Mouse (Mus musculus) intestine, embryonic 14.5 days (tissue): ENCODE data around the gene Pck1. TPM values are rescaled to one million over a fixed set of nuclear protein-coding genes. Genes with fewer than 3 reads are reported as not detected.
"Not testable (repeated sequence)": the region's sequence is repeated elsewhere in the genome, so short reads cannot be mapped to it uniquely, and the experiment has no call there.

Experiments
- ATAC-seq: fragments of 200-750 bp; cut with Nextera tagmentation; replicated peaks from 2 replicates; pipeline ENCODE4 v1.8.0; 2017; ENCODE audit warnings: low read depth, moderate number of reproducible peaks, moderate TSS enrichment, moderate library complexity; ENCODE audit not compliant: low FRiP score, low TSS enrichment
- DNase-seq: peaks from one replicate; pipeline ENCODE4 v3.0.0-alpha.2; 2018; ENCODE audit warnings: low spot score
- H3K27ac ChIP-seq: fragments of 300-500 bp; sonication (generic); 2 replicates; pipeline ENCODE4 v1.5.1; 2014; ENCODE audit warnings: low read depth, mild to moderate bottlenecking, control low read depth
- H3K27me3 ChIP-seq: fragments of 300-500 bp; sonication (generic); replicated peaks from 2 replicates; pipeline ENCODE4 v1.6.1; 2014; ENCODE audit warnings: low read length, control low read depth; ENCODE audit not compliant: control insufficient read depth, insufficient read depth
- H3K36me3 ChIP-seq: fragments of 300-500 bp; sonication (generic); 2 replicates; pipeline ENCODE4 v1.6.1; 2014; ENCODE audit warnings: low read length, control low read depth; ENCODE audit not compliant: control insufficient read depth, insufficient read depth
- H3K4me1 ChIP-seq: fragments of 300-500 bp; sonication (generic); replicated peaks from 2 replicates; pipeline ENCODE4 v1.6.1; 2014; ENCODE audit warnings: low read length, control low read depth, mixed read lengths; ENCODE audit not compliant: control insufficient read depth, insufficient read depth
- H3K4me2 ChIP-seq: fragments of 300-500 bp; sonication (generic); 2 replicates; pipeline ENCODE4 v1.6.1; 2014; ENCODE audit warnings: low read length
- H3K4me3 ChIP-seq: fragments of 300-500 bp; sonication (generic); 2 replicates; pipeline ENCODE4 v1.5.1; 2014; ENCODE audit warnings: low read depth, low read length, control low read depth, mixed read lengths
- H3K9ac ChIP-seq: fragments of 300-500 bp; sonication (generic); 2 replicates; pipeline ENCODE4 v1.6.1; 2014; ENCODE audit warnings: mild to moderate bottlenecking, low read length
- H3K9me3 ChIP-seq: fragments of 300-500 bp; sonication (generic); 2 replicates; pipeline ENCODE4 v1.6.1; 2016; ENCODE audit warnings: low read length, control low read depth; ENCODE audit not compliant: control insufficient read depth
- WGBS: fragments of 180-500 bp; shearing (Covaris S2); extraction: QIAGEN DNeasy Blood & Tissue Kit; methylation state at CpG from one replicate; pipeline ENCODE4 v1.1.7; 2014; 5-methylcytosine and 5-hydroxymethylcytosine counted together
- polyA plus RNA-seq: library from polyadenylated mRNA; unstranded; fragments of >200 nt; fragmentation: Nextera tagmentation; extraction: Ambion mirVana; gene quantifications from 2 replicates; pipeline ENCODE4 v1.2.1, GENCODE M21; 2014

The Pck1 gene
- polyA plus RNA-seq, 1 experiment from 2014 or later, result 0.77 TPM

DNA sequence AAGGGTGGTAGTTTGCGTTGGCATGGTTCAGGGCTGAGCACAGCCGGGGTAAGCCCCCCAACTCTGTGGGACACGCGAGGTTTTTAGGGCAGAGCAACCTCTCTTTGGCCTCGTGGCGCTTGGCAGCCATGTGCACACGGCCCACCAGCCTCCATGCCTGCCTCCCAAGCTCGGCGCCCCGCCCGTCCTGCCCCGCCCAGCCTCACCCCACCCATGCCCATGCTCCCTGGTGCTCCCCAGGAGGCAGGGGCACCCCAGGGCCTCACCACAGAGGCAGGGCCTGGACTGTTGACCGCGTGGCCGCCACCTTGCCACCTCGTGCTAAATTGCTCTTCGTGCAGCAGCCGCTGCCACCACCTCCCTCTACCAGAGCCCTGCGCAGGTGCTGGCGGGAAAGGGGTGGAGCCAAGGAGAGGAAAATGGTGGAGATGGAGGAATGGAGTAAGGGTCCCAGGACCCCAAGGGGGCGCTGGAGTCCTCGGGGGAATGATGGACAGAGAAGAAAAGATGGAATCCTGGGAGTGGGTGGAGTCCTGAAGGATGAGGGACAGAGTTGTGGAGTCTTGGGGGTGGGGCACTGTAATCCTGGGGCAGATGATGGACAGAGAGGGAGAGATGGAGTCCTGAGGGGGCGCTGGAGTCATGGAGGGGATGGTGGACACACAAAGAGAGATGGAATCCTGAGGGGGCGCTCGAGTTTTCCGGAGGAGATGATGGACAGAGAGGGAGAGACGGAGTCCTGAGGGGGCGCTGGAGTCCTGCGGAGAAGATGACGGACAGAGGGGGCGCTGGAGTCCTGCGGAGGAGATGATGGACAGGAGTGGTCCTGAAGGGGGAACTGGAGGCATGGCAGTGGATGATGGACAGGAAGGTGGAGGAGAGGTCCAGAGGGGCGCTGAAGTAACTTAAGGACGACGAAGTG lies 33.6 kb upstream of the Pck1 start, which contains the start of gene Ctcfl:
Gene Ctcfl (minus strand): TSS at position 503 of the 922 bp plus-strand sequence.
- Histone ChIP-seq H3K4me3 (no peak within 1 kb of the TSS), H3K27ac (no peak within 1 kb of the TSS), H3K9ac (no peak within 1 kb of the TSS), H3K27me3 (no peaks in the 10 kb centered on the region), H3K4me2 (no peak within 1 kb of the TSS), H3K9me3 (no peaks in the 10 kb centered on the region), H3K36me3 (no peaks in the 10 kb centered on the region), H3K4me1 (no peaks in the 10 kb centered on the region)
- DNase-seq, result no peak
- ATAC-seq, result no peak
- WGBS, result 87% methylated on average over 35 of the region's 35 CpGs

DNA sequence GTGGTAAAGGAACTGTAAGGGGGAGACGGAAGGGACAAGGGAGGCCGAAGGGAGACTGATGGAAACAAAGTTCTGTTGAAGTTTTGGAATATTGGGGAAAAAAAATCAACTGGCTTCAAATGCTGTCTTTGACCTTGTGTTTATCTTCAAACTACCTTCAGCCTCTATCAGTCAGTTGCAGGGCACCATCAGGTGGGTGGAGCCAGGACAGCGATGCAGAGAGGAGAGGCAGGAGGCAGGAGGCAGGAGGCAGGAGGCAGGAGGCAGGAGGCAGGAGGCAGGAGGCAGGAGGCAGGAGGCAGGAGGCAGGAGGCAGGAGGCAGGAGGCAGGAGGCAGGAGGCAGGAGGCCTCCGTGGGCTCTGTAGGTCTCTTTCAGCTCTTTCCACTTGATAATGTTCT lies 32.7 kb upstream of the Pck1 start:
- H3K27ac ChIP-seq, H3K4me3 ChIP-seq, ATAC-seq, H3K9me3 ChIP-seq, H3K36me3 ChIP-seq, DNase-seq, H3K27me3 ChIP-seq, H3K4me1 ChIP-seq, H3K9ac ChIP-seq, H3K4me2 ChIP-seq: not testable (repeated sequence)
- 60% methylated on average over 4 of the region's 4 CpGs for WGBS

DNA sequence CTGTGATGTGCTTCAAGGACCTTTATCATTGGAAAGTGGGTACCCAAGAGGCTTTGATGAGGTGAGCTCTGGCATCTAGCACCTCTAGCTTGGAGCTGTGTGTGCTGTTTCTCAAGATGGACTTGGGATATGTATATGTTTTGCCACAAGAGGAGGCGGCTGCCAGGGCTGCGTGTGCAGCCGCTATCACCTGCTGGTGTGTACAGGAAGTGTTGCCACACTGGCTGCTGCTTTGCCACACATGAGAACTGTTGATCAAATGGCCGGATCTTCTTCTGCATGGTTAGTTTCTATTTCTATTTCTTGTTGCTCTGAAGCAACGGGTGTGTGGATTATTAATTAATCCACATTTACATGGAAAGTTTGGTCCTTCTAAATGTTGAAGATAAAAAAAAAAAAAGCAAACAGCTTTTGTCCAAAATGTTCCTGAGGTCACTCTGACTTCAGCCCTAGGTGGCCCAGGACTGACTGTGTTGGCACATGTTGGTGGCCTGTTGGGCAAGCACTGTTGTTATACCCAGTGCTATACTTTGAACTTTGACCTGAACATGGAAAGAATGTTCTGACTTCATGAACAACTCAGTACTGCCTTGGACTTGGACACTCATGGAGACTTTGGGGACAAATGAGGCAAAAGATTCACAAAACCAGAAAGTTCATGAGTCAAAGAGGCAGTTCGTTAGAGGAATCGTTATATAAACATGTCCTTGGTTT lies 28.7 kb upstream of the Pck1 start:
- no peak for ATAC-seq
- 84% methylated on average over 7 of the region's 7 CpGs for WGBS
- no peaks in the 10 kb centered on the region for H3K36me3 ChIP-seq

DNA sequence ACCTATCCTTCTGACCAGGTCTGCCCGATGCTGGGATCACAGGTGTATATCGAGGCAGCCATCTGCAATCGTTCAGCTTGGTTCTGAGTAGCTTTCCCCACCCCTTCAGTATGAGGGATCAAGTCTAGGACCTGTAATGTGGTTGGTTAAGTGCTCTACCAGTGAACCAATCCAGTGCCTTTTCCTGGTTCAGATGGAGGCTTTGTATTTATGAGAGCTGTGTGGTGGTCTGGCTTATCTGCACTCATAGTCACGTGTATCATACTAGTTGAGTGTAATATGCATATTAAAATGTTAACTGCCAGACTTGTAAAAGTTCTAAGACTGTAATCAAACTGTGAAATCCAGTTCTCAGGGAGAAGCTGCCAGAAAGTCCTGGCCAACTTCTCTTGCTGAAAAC lies 26.5 kb upstream of the Pck1 start:
- Histone ChIP-seq H3K9ac (no peak overlapping the region), H3K4me2 (no peak overlapping the region), H3K4me1 (no peaks in the 10 kb centered on the region), H3K36me3 (no peaks in the 10 kb centered on the region), H3K27ac (no peak overlapping the region), H3K27me3 (no peaks in the 10 kb centered on the region), H3K4me3 (no peak overlapping the region), H3K9me3 (no peaks in the 10 kb centered on the region)
- ATAC-seq (no peak), DNase-seq (no peak)
- WGBS, result 88% methylated on average over 4 of the region's 4 CpGs

More for the DNA sequence above, 28.7 kb upstream of the Pck1 start:
- H3K4me2 ChIP-seq, result no peak overlapping the region
- no peak overlapping the region for H3K27ac ChIP-seq
- H3K9me3 ChIP-seq, result no peaks in the 10 kb centered on the region
- no peak for DNase-seq
- no peak overlapping the region for H3K4me3 ChIP-seq
- no peak overlapping the region for H3K9ac ChIP-seq
- H3K4me1 ChIP-seq, result no peaks in the 10 kb centered on the region
- H3K27me3 ChIP-seq, result no peaks in the 10 kb centered on the region

DNA sequence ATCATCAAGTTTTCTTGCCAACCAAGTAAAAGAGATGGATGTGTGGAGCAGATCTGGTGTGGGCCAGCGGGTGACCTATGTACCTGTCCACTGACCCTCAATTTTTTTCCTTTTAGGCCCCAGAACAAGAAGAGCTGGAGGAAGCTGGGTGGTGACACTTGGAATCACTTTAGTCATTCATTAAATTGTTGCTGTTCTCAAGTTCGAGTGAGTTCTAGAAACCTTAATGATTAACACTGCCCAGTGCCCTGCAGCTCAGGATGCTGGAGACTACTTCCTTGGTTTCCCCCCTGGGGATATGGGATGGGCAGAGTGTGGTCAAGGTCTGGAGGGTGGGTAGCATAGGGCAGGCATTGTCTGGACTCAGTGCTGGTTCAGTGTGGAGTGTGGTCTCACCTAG lies 23.7 kb upstream of the Pck1 start:
- Histone ChIP-seq H3K4me1 (no peaks in the 10 kb centered on the region), H3K27ac (no peak overlapping the region), H3K36me3 (no peaks in the 10 kb centered on the region), H3K9me3 (no peaks in the 10 kb centered on the region), H3K9ac (no peak overlapping the region), H3K27me3 (no peaks in the 10 kb centered on the region), H3K4me2 (no peak overlapping the region), H3K4me3 (no peak overlapping the region)
- DNase-seq (no peak), ATAC-seq (no peak)
- 67% methylated on average over 2 of the region's 2 CpGs for WGBS

DNA sequence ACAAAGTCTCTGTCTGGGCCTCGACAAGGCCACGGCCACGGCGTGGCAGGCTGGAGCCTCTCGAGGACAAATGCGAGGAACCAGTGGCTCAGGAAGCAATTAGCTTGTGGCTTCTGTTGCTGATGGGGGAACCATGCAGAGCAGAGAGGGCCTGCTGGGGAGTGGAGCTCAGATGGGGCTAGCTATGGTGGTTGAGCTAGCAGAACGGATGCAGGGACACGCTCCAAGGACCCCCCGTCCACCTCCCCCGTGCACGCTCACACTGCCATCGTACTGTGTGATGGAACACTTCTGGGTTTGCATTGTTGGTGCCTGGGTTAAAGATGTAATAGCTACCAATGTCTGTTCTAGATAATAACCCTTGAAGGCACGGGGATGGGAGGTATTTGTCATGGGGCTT lies 20.6 kb upstream of the Pck1 start:
- Histone ChIP-seq H3K4me3 (no peak overlapping the region), H3K9ac (no peak overlapping the region), H3K4me2 (no peak overlapping the region), H3K9me3 (no peaks in the 10 kb centered on the region), H3K27me3 (no peaks in the 10 kb centered on the region), H3K4me1 (no peaks in the 10 kb centered on the region), H3K27ac (no peak overlapping the region), H3K36me3 (no peaks in the 10 kb centered on the region)
- ATAC-seq (no peak), DNase-seq (no peak)
- whole genome bisulfite sequencing, result 86% methylated on average over 13 of the region's 13 CpGs

DNA sequence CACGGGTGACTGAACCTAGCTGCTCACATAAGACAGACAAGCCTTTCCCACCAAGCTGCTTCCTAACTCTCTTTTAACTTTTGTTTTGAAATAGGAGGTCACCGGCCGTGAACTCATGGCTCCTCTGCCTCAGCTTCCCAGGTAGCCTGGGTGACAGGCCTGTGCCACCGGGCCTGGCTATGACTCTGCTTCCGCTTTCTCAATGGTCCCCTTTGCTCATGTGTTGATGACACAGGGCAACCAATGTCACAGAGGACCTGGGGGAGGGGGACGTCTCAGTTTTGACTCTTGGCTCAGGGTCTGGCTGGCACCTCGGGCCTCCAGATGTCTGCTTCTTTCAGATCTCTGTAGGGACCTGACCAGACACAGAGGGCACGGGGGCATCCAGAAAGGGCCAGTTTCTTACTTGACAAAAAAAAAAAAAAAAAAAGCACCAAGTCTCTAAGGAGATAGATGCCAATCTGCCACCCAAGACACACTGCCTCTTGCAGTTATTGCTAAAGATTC lies 20.0 kb upstream of the Pck1 start:
- ATAC-seq (no peak), DNase-seq (no peak)
- no peak overlapping the region for H3K9ac ChIP-seq
- no peak overlapping the region for H3K27ac ChIP-seq
- 78% methylated on average over 8 of the region's 8 CpGs for WGBS
- no peaks in the 10 kb centered on the region for H3K9me3 ChIP-seq
- H3K4me1 ChIP-seq, result no peaks in the 10 kb centered on the region
- no peak overlapping the region for H3K4me2 ChIP-seq
- H3K4me3 ChIP-seq, result no peak overlapping the region
- no peaks in the 10 kb centered on the region for H3K36me3 ChIP-seq
- no peaks in the 10 kb centered on the region for H3K27me3 ChIP-seq

DNA sequence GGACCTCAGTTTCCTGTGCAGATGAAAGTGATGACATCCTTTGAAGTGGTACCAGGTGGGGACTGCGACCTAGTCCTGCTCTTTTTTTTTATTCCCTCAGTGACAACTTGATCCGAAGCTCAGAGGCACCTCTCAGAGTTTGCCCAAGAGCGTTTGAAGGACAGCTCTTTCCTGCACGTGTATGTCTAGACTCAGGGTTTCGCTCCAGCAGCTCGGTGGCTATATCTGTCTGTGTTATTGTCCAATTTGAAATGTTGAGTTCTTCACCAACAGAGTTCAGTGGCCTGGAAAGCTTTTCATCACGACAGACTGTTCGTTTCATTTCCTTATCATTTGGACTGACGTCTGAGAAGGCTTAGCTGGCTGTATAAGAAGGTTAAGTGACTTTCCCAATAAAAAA lies 18.2 kb upstream of the Pck1 start:
- no peak overlapping the region for H3K9ac ChIP-seq
- no peaks in the 10 kb centered on the region for H3K9me3 ChIP-seq
- no peaks in the 10 kb centered on the region for H3K27me3 ChIP-seq
- no peaks in the 10 kb centered on the region for H3K36me3 ChIP-seq
- DNase-seq (no peak), ATAC-seq (no peak)
- no peaks in the 10 kb centered on the region for H3K4me1 ChIP-seq
- no peak overlapping the region for H3K27ac ChIP-seq
- H3K4me2 ChIP-seq, result no peak overlapping the region
- 53% methylated on average over 9 of the region's 9 CpGs for WGBS
- H3K4me3 ChIP-seq, result no peak overlapping the region
